Mouse (Mus musculus) cortical plate, adult 2 months (tissue): Measurements from ENCODE around the gene A930009A15Rik.

Source experiments
- CTCF ChIP-seq: fragments of 200-500 bp; IDR thresholded peaks from 2 replicates; pipeline ENCODE4 v1.5.1; 2011; ENCODE audit warnings: mild to moderate bottlenecking, control low read depth, low read length; ENCODE audit not compliant: insufficient read depth; ENCODE audit errors: extremely low read depth
- POLR2A ChIP-seq: fragments of 200-500 bp; IDR thresholded peaks from 2 replicates; pipeline ENCODE4 v1.6.1; 2011; ENCODE audit warnings: mild to moderate bottlenecking, low read length, control low read depth; ENCODE audit not compliant: insufficient read depth; ENCODE audit errors: extremely low read depth

GRCm38 (mm10) chr10:115586246-115587231, 16.8 kb downstream of the A930009A15Rik start:
- TF ChIP-seq CTCF: no peak
- TF ChIP-seq POLR2A: no peak
